Comparison of ENCODE assay signal across 9 mouse cellular contexts in the genomic region with DNA sequence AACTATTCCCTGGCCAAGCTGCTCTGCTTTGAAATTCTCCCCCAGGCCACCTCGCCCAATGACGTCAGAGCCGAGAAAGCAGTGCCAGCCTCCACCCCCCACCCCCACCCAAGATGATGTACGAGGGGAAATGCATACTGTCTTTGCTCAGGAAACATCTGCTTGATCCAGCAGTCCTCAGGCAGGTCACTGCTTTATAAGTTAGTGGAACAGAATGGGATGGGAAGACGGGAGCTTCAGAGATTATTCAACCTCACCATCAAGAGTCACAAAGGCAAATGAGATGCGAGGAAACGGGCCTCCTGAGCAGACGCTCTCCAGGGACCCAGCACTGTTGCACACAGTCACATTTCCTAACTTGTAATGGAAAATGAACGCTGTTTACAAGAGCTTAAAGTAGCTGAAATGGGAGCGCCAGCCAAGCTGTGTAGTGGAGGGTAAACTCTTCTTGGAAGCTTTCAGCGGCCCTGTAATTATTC. TPM values are rescaled to one million over a fixed set of nuclear protein-coding genes. Genes with fewer than 3 reads are reported as not detected.
A peak's percentile ranks its signal among the peaks of the same experiment; 100 is the strongest.
DNase-seq lines count a peak whose midpoint lies in the region; ATAC-seq and TF ChIP-seq lines count a peak whose summit lies in the region.
"Had no signal": no experiment of that assay in that cellular context is flagged by ENCODE, and none has a peak within 500 bp of the region (broad histone marks: within the 10 kb centered on the region; RNA-seq: fewer than 3 reads in every experiment).

No protein-coding gene starts in this region.

- H3K4me2 ChIP-seq in intestine, postnatal 0 days (replicated peaks; ENCODE audit: low read depth) = no peak overlapping the region

- no peaks in the 10 kb centered on the region for H3K27me3 ChIP-seq in intestine, postnatal 0 days (replicated peaks; ENCODE audit: control insufficient read depth, insufficient read depth, low read length)
- H3K27me3 ChIP-seq: Patski had no signal

- H3K9ac ChIP-seq in intestine, postnatal 0 days (ENCODE audit: low read depth, low read length) = no peak overlapping the region

- H3K27ac ChIP-seq in intestine, postnatal 0 days (ENCODE audit: low read depth, low read length) = peak overlapping the region; percentile 31

- H3K36me3 ChIP-seq in intestine, postnatal 0 days (ENCODE audit: control insufficient read depth, insufficient read depth) = no peaks in the 10 kb centered on the region

- no peak for TF ChIP-seq CTCF in intestine, postnatal 0 days (IDR thresholded peaks at IDR 0.05; ENCODE audit: low read depth)

- no peaks in the 10 kb centered on the region for H3K9me3 ChIP-seq in intestine, postnatal 0 days (ENCODE audit: control insufficient read depth)

- ATAC-seq in intestine, postnatal 0 days = no peak

- no peak overlapping the region for H3K4me3 ChIP-seq in intestine, postnatal 0 days (ENCODE audit: low read depth, low read length)

- peak; percentile 39 for DNase-seq in urinary bladder, postnatal 14 days (ENCODE audit: low spot score)
- DNase-seq in urinary bladder, adult 2 months (ENCODE audit: low spot score) = no peak
- DNase-seq in gastrocnemius, postnatal 25 days = peak; percentile 47
- DNase-seq in lung, postnatal 4 days = peak; percentile 72 to 76
- no peak for DNase-seq in spleen, postnatal 14 days (ENCODE audit: low spot score in 2 of 2)
- DNase-seq in right cerebral cortex, postnatal 25 days = no peak
- no peak for DNase-seq in left cerebral cortex, adult 9 months (ENCODE audit: low spot score in 2 of 2)

- WGBS in intestine, postnatal 0 days = 26% methylated on average over 11 of the region's 11 CpGs

- H3K4me1 ChIP-seq in intestine, postnatal 0 days (replicated peaks; ENCODE audit: control insufficient read depth, insufficient read depth, low read length) = no peaks in the 10 kb centered on the region

RNA-seq across cellular contexts. Expression of gene Pctp, which starts 24.3 kb away (rescaled TPM):
- polyA plus RNA-seq in urinary bladder, adult 2 months (2012; rRNA removed) = 6.0 and 6.9 TPM in 2 replicates
- total RNA-seq in gastrocnemius, postnatal 25 days (2021) = 1 to 10 TPM; 2.2 to 2.9 TPM
- 10.5 TPM in 2 replicates for polyA plus RNA-seq in intestine, postnatal 0 days (2015; fragmentation: Nextera tagmentation; extraction: Ambion mirVana)

RNA-seq across cellular contexts. Expression of gene Tmem100, which starts 51.8 kb away (rescaled TPM):
- polyA plus RNA-seq in urinary bladder, adult 2 months (2012; rRNA removed) = 8.2 and 11.0 TPM in 2 replicates
- total RNA-seq in gastrocnemius, postnatal 25 days (2021) = 10 to 100 TPM in 1 of 2 experiments, 1 to 10 TPM in 1; 6.9 to 15.7 TPM
- polyA plus RNA-seq in intestine, postnatal 0 days (2015; fragmentation: Nextera tagmentation; extraction: Ambion mirVana) = 11.0 and 11.4 TPM in 2 replicates
- polyA plus RNA-seq: Patski had no signal

Comparison
In these comparisons a context has a peak if more than half of its experiments do, and no peak if none do; other contexts are left out.
1. DNase-seq: peak in urinary bladder, postnatal 14 days (single experiment), gastrocnemius, postnatal 25 days (single experiment) and lung, postnatal 4 days (2 of 2); none in urinary bladder, adult 2 months (single experiment), spleen, postnatal 14 days (0 of 2), right cerebral cortex, postnatal 25 days (single experiment) and left cerebral cortex, adult 9 months (0 of 2).